Mouse (Mus musculus): ENCODE measurements around the gene Mertk.

- TF ChIP-seq CTCF (IDR thresholded peaks at IDR 0.05; ENCODE audit: borderline replicate concordance, insufficient read depth, low read length) = no peak
- TF ChIP-seq POLR2A (IDR thresholded peaks at IDR 0.05; ENCODE audit: low read depth, low read length) = no peak
These were observed 47.9 kb downstream of the Mertk start for GRCm38 (mm10) chr2:128746621-128747151.

Data from embryonic fibroblast, embryonic 13.5 days (primary cell).